Mouse (Mus musculus): Measurements from ENCODE around the gene Aqr.

Gene Aqr

GRCm38 (mm10) chr2:114143842-114144241, 43.0 kb downstream of the Aqr start:
- DNase-seq (ENCODE audit: extremely low read depth, insufficient read length, low spot score): no peak

GRCm38 (mm10) chr2:114136755-114137154, 50.1 kb downstream of the Aqr start:
- DNase-seq (ENCODE audit: extremely low read depth, insufficient read length, low spot score): no peak

- DNase-seq (ENCODE audit: extremely low read depth, insufficient read length, low spot score): no peak
Observed at GRCm38 (mm10) chr2:114135777-114136176, 51.0 kb downstream of the Aqr start.

- DNase-seq (ENCODE audit: extremely low read depth, insufficient read length, low spot score): no peak
Observed at GRCm38 (mm10) chr2:114133355-114133754, 53.5 kb downstream of the Aqr start.

GRCm38 (mm10) chr2:114130657-114131056, 56.2 kb downstream of the Aqr start:
- DNase-seq (ENCODE audit: extremely low read depth, insufficient read length, low spot score): no peak

- DNase-seq (ENCODE audit: extremely low read depth, insufficient read length, low spot score): no peak
Observed at GRCm38 (mm10) chr2:114123304-114123703, 63.5 kb downstream of the Aqr start.

GRCm38 (mm10) chr2:114119451-114119850, 67.4 kb downstream of the Aqr start:
- DNase-seq (ENCODE audit: extremely low read depth, insufficient read length, low spot score): no peak

GRCm38 (mm10) chr2:114117665-114118064, 69.2 kb downstream of the Aqr start:
- no peak for DNase-seq (ENCODE audit: extremely low read depth, insufficient read length, low spot score)

GRCm38 (mm10) chr2:114117235-114117634, 69.6 kb downstream of the Aqr start:
- no peak for DNase-seq (ENCODE audit: extremely low read depth, insufficient read length, low spot score)

GRCm38 (mm10) chr2:114115563-114115962, 71.3 kb downstream of the Aqr start:
- DNase-seq (ENCODE audit: extremely low read depth, insufficient read length, low spot score): no peak

GRCm38 (mm10) chr2:114107288-114108278, 79.2 kb downstream of the Aqr start:
- DNase-seq (ENCODE audit: extremely low read depth, insufficient read length, low spot score): no peak

GRCm38 (mm10) chr2:114106383-114106782, 80.4 kb downstream of the Aqr start:
- no peak for DNase-seq (ENCODE audit: extremely low read depth, insufficient read length, low spot score)

GRCm38 (mm10) chr2:114102471-114102870, 84.4 kb downstream of the Aqr start:
- no peak for DNase-seq (ENCODE audit: extremely low read depth, insufficient read length, low spot score)

GRCm38 (mm10) chr2:114100834-114101233, 86.0 kb downstream of the Aqr start:
- DNase-seq (ENCODE audit: extremely low read depth, insufficient read length, low spot score): no peak

- no peak for DNase-seq (ENCODE audit: extremely low read depth, insufficient read length, low spot score)
Observed at GRCm38 (mm10) chr2:114099816-114100215, 87.0 kb downstream of the Aqr start.

GRCm38 (mm10) chr2:114099109-114099508, 87.7 kb downstream of the Aqr start:
- no peak for DNase-seq (ENCODE audit: extremely low read depth, insufficient read length, low spot score)

GRCm38 (mm10) chr2:114097627-114098026, 89.2 kb downstream of the Aqr start:
- DNase-seq (ENCODE audit: extremely low read depth, insufficient read length, low spot score): no peak

- DNase-seq (ENCODE audit: extremely low read depth, insufficient read length, low spot score): no peak
Observed at GRCm38 (mm10) chr2:114096570-114096969, 90.3 kb downstream of the Aqr start.

GRCm38 (mm10) chr2:114095348-114095747, 91.5 kb downstream of the Aqr start:
- DNase-seq (ENCODE audit: extremely low read depth, insufficient read length, low spot score): no peak

- DNase-seq (ENCODE audit: extremely low read depth, insufficient read length, low spot score): peak; percentile 19
Observed at GRCm38 (mm10) chr2:114094696-114095095, 92.1 kb downstream of the Aqr start.

- no peak for DNase-seq (ENCODE audit: extremely low read depth, insufficient read length, low spot score)
Observed at GRCm38 (mm10) chr2:114093577-114093976, 93.2 kb downstream of the Aqr start.

GRCm38 (mm10) chr2:114089862-114090261, 97.0 kb downstream of the Aqr start:
- no peak for DNase-seq (ENCODE audit: extremely low read depth, insufficient read length, low spot score)
